Mouse (Mus musculus) T-cell, adult 2 months (primary cell): ENCODE results near the gene Cfap77.

Source experiments
- DNase-seq: peaks from one replicate; pipeline ENCODE4 v3.0.0; 2022; ENCODE audit warnings: low spot score

Gene Cfap77

GRCm38 (mm10) chr2:29051932-29052331 lies 2.9 kb downstream of the Cfap77 start:
- DNase-seq, result no peak

- DNase-seq, result no peak
Observed at GRCm38 (mm10) chr2:29046151-29046550, 8.7 kb downstream of the Cfap77 start.

- DNase-seq, result no peak
Observed at GRCm38 (mm10) chr2:29042124-29042523, 12.7 kb downstream of the Cfap77 start.

GRCm38 (mm10) chr2:29041477-29041768 lies 13.4 kb downstream of the Cfap77 start:
- DNase-seq, result no peak

DNA sequence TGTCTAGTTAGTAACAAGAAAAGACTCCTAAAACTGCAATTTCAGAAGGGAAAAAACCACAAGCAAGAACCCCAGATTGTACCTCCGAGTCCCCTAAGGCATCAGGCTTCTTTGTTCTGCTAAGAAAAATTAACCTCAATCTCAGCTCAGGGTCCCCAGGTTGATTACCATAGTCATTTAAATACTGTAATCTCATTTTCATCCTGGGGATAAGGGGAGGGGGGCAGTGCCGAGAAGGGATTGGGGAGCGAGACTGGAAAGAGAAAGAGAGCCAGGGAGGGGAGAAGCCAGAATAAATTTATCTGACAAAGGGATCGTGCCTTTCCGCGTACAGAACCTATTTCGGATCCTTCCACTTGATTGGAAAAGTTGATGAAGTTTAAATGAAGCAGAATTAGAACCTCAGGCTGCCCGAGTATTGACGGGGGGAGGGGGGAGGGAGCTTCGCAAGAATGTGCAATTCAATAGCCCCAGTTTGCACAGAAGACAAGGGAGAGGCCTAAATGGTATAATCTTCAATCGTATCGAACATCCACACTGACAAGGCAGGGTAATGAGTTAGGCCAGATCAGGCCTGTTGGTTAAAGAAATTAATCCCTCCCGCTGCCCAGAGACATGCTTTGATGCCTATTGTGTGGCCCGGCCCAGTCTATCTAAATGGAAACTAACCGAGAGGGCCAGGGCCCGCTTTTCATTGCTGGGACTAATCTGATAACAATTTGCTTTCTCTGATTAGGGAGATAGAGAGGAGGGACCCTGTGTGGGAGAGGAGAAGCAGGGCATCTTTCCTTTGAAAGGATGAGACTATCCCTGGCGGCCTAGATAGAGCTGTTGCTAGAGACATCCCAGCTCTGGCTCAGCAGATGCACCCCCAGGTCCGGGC lies 14.0 kb downstream of the Cfap77 start:
- no peak for DNase-seq

DNA sequence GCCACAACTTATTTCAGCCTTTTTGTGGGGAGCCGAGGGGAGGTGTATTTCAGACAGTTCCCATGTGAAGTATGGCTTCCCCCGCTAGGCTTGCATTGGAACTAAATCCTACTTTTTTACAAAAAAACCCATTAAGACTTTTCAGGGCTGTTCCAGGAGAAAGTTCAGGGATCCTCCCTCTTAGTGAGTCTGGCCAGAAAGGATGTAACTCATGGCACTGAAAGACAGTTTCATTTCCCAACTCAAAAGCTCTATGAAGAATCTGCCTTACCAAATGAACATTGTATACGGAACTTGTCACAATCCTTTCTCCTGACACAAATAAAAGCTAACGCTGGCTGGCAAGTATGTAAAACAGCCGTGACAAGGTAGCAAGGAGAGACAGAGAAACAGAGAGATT lies 15.1 kb downstream of the Cfap77 start:
- DNase-seq, result no peak

DNA sequence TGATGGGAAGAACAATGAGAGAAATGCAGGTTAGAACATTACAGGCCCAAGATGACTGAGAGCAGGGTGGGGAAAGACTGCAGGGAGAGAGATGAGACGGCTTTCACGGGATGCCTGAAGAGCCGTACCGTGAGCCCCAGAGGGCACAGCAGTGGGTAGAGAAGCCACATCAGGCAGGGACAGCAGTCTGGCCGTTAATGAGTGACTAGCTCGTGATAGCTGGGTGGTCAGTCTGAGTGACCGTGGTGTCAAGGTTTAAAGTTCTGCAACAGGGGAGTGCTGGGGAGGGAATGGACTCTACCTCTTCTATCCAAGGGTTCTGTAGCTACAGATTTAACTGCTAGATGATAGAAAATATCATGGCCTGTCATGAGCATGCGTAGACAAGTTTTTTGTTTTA lies 19.2 kb downstream of the Cfap77 start:
- no peak for DNase-seq

DNA sequence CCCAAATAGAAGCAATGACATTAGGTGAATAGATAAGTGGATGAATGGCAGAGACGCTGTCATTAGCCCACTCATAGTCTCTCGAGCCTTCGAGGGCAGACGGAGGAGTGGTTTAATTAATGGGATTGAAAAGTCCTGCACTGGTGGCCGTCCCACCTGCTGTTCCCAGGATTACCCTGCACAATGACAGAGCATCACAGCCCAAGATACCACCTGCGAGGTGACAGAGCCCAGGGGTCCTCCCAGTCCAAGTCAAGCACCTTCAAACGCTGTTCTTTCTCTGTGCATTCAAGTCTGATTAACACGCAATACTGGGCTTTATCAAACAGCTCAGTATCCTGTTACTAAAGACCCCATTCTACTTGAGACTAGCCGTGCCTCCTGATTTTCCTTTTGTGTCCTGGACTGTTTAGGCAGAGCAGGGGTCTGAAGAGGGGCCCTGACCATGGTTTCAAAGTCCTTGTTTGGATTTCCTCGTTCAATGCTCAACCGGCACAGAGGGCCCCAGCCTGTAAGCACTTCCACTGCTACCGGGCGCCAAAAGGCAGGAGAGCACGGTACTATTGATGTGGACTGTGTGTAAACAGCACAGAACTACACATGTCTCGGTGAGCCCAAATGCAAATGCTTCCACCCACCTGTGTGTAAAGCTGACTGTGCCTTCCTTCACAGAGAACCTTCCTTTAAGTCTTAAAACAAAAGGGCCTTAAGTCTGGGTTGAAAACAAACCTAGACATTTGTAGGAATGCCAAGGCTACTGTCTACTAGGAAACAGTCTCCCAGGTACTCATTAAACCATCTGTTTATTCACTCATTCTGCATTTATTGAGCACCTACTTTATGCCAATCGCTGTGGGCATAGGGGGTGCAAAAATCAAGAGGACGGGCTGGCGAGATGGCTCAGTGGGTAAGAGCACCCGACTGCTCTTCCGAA lies 20.1 kb downstream of the Cfap77 start:
- DNase-seq, result no peak

- no peak for DNase-seq
Observed at GRCm38 (mm10) chr2:29031951-29032350, 22.9 kb downstream of the Cfap77 start.

DNA sequence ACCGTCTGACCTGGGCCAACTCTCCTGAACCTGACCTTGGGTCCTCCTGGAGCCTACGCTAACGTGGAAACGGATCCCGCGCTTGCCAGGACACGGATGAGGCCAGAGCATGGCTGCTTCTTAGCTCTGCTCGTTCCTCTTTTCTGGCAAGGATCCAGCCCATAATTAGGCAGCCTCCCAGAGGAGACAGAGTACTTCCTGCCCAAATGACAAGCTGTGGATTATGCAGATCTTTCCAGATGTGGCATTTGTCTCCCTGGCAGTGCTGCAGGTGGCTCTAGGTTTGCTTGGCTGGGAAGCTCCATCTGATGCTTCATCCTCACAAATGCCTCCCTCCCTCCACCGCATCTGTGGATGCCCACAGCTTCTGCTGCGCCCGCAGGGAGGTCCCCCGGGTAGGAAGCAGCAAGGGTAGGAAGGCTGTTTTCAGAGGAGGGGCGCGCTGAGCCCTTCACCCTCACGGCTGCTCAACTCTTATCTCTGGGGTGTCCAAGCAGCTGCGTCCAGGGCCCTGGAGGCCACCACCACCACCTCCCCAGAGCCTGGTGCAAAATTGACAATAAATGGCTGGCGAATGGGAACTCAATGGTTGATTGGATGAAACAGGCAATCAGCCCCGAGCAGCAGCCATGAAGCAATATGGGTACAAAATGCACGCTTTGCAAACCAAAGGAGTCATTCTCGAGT lies 24.7 kb downstream of the Cfap77 start:
- no peak for DNase-seq

GRCm38 (mm10) chr2:29025284-29025683 lies 29.6 kb downstream of the Cfap77 start:
- no peak for DNase-seq

DNA sequence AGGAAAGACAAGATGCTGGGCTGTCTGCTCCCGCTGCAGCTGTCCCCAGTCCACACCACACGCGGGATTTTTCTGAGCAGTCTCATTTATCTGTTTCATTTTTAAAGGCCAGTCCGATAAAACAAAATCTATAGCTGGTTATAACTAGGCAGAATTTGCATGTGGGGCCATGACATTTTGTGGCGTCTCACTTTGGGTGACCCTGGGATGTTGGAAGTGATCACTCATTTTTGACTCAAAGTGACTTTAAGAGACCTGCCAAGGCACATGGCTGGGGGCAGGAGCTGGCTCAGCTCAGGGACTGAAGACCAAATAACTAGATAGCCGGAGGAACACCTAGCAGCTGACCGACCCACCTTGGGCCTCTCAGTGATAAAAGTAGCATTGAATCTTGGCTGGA lies 31.9 kb downstream of the Cfap77 start:
- DNase-seq, result no peak

GRCm38 (mm10) chr2:29021025-29021424 lies 33.8 kb downstream of the Cfap77 start:
- no peak for DNase-seq

GRCm38 (mm10) chr2:29018680-29019079 lies 36.2 kb downstream of the Cfap77 start:
- no peak for DNase-seq

DNA sequence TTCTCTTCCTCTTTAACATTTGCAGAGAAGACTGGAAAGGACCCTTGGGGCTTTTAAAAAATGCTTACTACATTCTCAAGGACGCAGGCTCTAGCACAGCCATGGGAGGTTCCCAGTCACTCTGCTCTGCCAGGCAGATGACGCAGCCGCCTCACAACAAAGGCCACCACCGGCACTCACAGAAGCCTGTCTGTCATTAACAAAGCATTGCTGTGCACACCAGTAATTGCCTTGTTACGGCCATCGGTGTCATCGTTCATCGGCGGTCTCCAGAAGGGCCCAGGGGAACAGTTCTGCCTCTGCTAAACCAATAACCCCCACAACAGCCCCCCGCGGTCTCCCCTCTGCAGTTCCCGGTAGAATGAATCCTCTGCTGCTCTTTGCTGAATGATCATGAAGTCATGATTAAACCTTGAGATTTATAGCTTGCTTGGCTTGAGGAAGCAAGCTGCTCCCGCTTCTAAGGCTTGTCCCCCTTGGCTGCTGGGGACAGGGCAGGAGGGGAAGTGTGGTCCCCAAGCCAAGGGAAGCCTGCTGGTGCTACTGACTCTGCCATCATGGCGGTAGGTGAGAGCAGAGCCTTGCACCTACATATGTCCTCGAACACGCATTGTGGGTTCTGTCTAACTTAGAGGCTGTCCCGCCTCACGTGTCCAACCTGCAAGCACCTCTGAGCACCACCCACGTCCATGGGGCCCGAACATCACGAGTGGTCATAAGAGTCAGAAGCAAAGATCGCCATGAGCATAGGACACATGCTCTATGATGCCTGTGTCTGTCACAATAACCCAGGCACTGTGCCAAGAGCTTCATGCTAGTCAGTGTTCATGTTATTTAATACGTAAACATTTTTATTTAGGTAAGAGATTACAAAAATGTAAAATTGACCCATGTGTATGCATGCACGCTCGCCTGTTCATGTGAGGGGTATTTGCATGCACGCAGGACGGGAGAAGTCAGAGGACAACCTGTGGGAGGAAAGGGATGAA lies 38.0 kb downstream of the Cfap77 start:
- no peak for DNase-seq

DNA sequence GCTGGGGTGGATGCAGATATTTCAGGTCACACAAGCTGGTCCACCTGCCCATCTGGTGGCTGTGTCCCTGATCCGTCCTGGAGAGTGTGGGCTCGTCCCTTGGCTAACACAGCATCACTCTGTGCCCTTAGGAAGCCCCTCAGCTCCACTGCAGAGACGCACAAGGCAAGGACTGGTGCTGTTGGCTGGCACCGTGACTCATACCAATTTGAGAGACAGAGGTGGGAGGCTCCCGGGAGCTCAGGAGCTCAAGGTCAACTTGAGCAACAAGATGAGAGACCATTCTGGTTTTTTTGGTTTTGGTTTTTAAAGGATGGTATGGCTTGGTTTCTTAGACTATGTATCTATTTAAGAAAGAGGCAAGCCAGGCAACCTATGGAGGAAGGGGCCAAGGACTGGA lies 42.3 kb downstream of the Cfap77 start:
- DNase-seq, result no peak

DNA sequence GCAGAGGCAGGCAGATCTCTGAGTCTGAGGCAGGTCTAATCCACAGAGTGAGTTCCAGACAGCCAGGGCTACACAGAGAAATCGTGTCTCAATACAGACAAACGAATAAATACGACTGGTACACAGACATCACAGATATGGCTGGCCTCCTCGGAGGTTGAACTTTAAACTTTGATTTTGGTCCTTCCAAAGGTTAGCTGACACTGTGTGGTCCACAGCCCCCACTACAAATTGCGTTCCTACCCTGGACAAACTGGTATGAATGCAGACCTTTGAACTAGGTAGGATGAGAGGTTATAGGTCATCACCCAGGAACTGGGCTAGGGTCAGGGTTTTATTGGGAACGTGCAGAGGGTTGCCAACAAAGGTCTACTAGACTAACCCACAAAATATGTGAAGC lies 47.2 kb downstream of the Cfap77 start:
- DNase-seq, result no peak

- DNase-seq, result no peak
Observed at GRCm38 (mm10) chr2:29006455-29007034, 48.3 kb downstream of the Cfap77 start.

DNA sequence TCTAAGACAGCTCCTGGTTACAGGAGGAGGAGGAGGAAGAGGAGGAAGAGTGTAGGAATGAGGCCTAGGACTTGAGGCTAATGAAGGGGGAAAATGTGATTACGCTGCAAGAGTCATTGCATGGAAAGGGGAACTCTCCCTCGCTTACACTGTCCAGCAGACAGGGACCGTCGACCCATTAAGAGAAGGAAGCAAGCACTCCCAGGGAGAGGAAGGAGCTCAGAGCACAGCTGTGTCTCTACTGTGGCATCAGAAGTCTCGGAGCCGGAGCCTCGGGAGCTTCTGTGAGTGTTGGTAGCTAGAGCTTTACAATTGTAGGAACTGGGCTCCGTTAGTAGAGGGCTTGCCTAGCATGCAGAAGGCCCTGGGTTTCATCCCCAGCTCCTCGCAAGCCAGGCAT lies 50.8 kb downstream of the Cfap77 start:
- DNase-seq, result no peak

GRCm38 (mm10) chr2:28998246-28998645 lies 56.6 kb downstream of the Cfap77 start:
- DNase-seq, result no peak
